In the genomic region with DNA sequence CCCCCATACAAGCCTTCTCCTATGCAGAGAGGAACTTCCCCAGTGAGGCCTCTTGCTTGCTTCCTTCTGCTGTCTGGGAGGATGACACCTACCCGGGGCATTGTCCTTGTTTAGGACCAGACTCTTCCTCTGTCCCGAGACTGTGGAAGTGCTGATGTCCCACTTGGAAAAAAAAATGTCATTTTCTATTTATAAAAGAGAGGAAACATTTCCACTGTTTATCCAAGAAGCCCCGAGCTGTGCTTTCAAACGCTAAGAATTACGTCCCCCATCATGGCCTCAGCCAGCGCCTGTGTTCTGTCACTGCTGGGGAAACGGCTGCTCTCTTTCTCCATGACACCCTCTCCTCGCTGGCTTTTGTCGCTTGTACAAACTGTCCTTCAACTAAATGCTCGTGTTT, we compare ENCODE assay signal across 14 mouse cellular contexts.
A peak's percentile ranks its signal among the peaks of the same experiment; 100 is the strongest.
DNase-seq lines count a peak whose midpoint lies in the region; ATAC-seq lines count a peak whose summit lies in the region.
"Had no signal": no experiment of that assay in that cellular context is flagged by ENCODE, and none has a peak within 500 bp of the region (broad histone marks: within the 10 kb centered on the region; RNA-seq: fewer than 3 reads in every experiment).

No protein-coding gene starts in this region.

- H3K27ac ChIP-seq in heart, embryonic 12.5 days (ENCODE audit: poor library complexity, severe bottlenecking) = peak overlapping the region; percentile 84
- H3K27ac ChIP-seq in midbrain, embryonic 11.5 days (ENCODE audit: low read depth, low read length) = no peak overlapping the region
- H3K27ac ChIP-seq in midbrain, embryonic 15.5 days = no peak overlapping the region
- H3K27ac ChIP-seq in stomach, embryonic 16.5 days (ENCODE audit: low read length) = peak overlapping the region; percentile 91
- H3K27ac ChIP-seq: forebrain, embryonic 13.5 days had no signal

- no peaks in the 10 kb centered on the region for H3K27me3 ChIP-seq in heart, embryonic 12.5 days (replicated peaks)
- H3K27me3 ChIP-seq in midbrain, embryonic 11.5 days (ENCODE audit: control insufficient read depth, insufficient read depth, low read length) = peaks cover 2% of the 10 kb centered on the region; the same call in 1 of the 2 replicates
- no peaks in the 10 kb centered on the region for H3K27me3 ChIP-seq in midbrain, embryonic 15.5 days (replicated peaks)
- no peaks in the 10 kb centered on the region for H3K27me3 ChIP-seq in stomach, embryonic 16.5 days (ENCODE audit: control insufficient read depth, insufficient read depth, low read length)

- no peak overlapping the region for H3K4me3 ChIP-seq in heart, embryonic 12.5 days
- H3K4me3 ChIP-seq in midbrain, embryonic 11.5 days (ENCODE audit: low read depth, low read length) = no peak overlapping the region
- H3K4me3 ChIP-seq in midbrain, embryonic 15.5 days = no peak overlapping the region
- H3K4me3 ChIP-seq in stomach, embryonic 16.5 days (replicated peaks; ENCODE audit: low read length) = no peak overlapping the region
- H3K4me3 ChIP-seq: forebrain, embryonic 13.5 days had no signal

- no peak overlapping the region for H3K9ac ChIP-seq in heart, embryonic 12.5 days
- no peak overlapping the region for H3K9ac ChIP-seq in midbrain, embryonic 11.5 days (ENCODE audit: low read length)
- no peak overlapping the region for H3K9ac ChIP-seq in midbrain, embryonic 15.5 days
- no peak overlapping the region for H3K9ac ChIP-seq in stomach, embryonic 16.5 days (ENCODE audit: low read length)
- H3K9ac ChIP-seq: forebrain, embryonic 13.5 days had no signal

- peaks cover 62% of the 10 kb centered on the region for H3K4me1 ChIP-seq in heart, embryonic 12.5 days (replicated peaks)
- H3K4me1 ChIP-seq in midbrain, embryonic 11.5 days (ENCODE audit: control insufficient read depth, insufficient read depth, low read length) = peaks cover 19% of the 10 kb centered on the region
- peaks cover 53% of the 10 kb centered on the region for H3K4me1 ChIP-seq in midbrain, embryonic 15.5 days
- H3K4me1 ChIP-seq in stomach, embryonic 16.5 days (ENCODE audit: control insufficient read depth, insufficient read depth, low read length) = peaks cover 39% of the 10 kb centered on the region

- H3K36me3 ChIP-seq in heart, embryonic 12.5 days = no peaks in the 10 kb centered on the region
- H3K36me3 ChIP-seq in midbrain, embryonic 11.5 days (ENCODE audit: control insufficient read depth, insufficient read depth, low read length) = no peaks in the 10 kb centered on the region
- H3K36me3 ChIP-seq in midbrain, embryonic 15.5 days (replicated peaks) = no peaks in the 10 kb centered on the region; the same call in 1 of the 2 replicates
- H3K36me3 ChIP-seq in stomach, embryonic 16.5 days (ENCODE audit: control insufficient read depth, insufficient read depth, low read length) = no peaks in the 10 kb centered on the region

- 10% methylated on average over 10 of the region's 10 CpGs for WGBS in heart, embryonic 12.5 days
- WGBS in midbrain, embryonic 11.5 days = 75% methylated on average over 10 of the region's 10 CpGs
- WGBS in midbrain, embryonic 15.5 days = 69% methylated on average over 10 of the region's 10 CpGs
- WGBS in stomach, embryonic 16.5 days = 29% methylated on average over 10 of the region's 10 CpGs

- H3K9me3 ChIP-seq in heart, embryonic 12.5 days (replicated peaks) = no peaks in the 10 kb centered on the region
- no peaks in the 10 kb centered on the region for H3K9me3 ChIP-seq in midbrain, embryonic 11.5 days (ENCODE audit: control insufficient read depth, low read length)
- H3K9me3 ChIP-seq in midbrain, embryonic 15.5 days = no peaks in the 10 kb centered on the region
- no peaks in the 10 kb centered on the region for H3K9me3 ChIP-seq in stomach, embryonic 16.5 days (replicated peaks; ENCODE audit: control insufficient read depth, low read length)
- H3K9me3 ChIP-seq: forebrain, embryonic 13.5 days had no signal

- peak overlapping the region; percentile 41 for H3K4me2 ChIP-seq in heart, embryonic 12.5 days
- H3K4me2 ChIP-seq in midbrain, embryonic 11.5 days = no peak overlapping the region
- no peak overlapping the region for H3K4me2 ChIP-seq in midbrain, embryonic 15.5 days
- no peak overlapping the region for H3K4me2 ChIP-seq in stomach, embryonic 16.5 days (ENCODE audit: low read depth, low read length)
- H3K4me2 ChIP-seq: forebrain, embryonic 13.5 days; liver, embryonic 11.5 days had no signal

- ATAC-seq in heart, embryonic 12.5 days (ENCODE audit: insufficient number of reproducible peaks, low FRiP score) = peak; percentile 56
- ATAC-seq in midbrain, embryonic 11.5 days (ENCODE audit: low FRiP score) = no peak
- ATAC-seq in midbrain, embryonic 15.5 days (replicated peaks) = no peak
- ATAC-seq in stomach, embryonic 16.5 days (ENCODE audit: insufficient read depth, low FRiP score) = peak; percentile 44; the same call in 1 of the 2 replicates
- no peak for ATAC-seq in CD4-positive, CD25-positive, alpha-beta regulatory T cell, adult 4 months
- ATAC-seq: activated CD4-positive, CD25-positive, alpha-beta regulatory T cell, adult 4 months; forebrain, embryonic 13.5 days had no signal

- DNase-seq in heart, adult 8-10 months (ENCODE audit: low spot score) = no peak
- peak; percentile 77 for DNase-seq in midbrain, embryonic 11.5 days (ENCODE audit: low spot score, missing footprints)
- DNase-seq in kidney, postnatal 25 days = peak; percentile 31 to 63
- no peak for DNase-seq in ovary, postnatal 10 days (ENCODE audit: low spot score)
- DNase-seq: cerebellum, adult 2 months; gastrocnemius, postnatal 14 days; thymus, postnatal 4 days had no signal

Comparison
In these comparisons a context has a peak if more than half of its experiments do, and no peak if none do; other contexts are left out.
1. ATAC-seq: peak in heart, embryonic 12.5 days (single experiment) and stomach, embryonic 16.5 days (single experiment); none in midbrain, embryonic 11.5 days (single experiment), midbrain, embryonic 15.5 days (single experiment) and CD4-positive, CD25-positive, alpha-beta regulatory T cell, adult 4 months (single experiment).
2. H3K27ac ChIP-seq: peak in heart, embryonic 12.5 days (single experiment) and stomach, embryonic 16.5 days (single experiment); none in midbrain, embryonic 11.5 days (single experiment) and midbrain, embryonic 15.5 days (single experiment).
3. DNase-seq: peak in midbrain, embryonic 11.5 days (single experiment) and kidney, postnatal 25 days (2 of 2); none in heart, adult 8-10 months (single experiment) and ovary, postnatal 10 days (single experiment).